Mouse (Mus musculus): ENCODE results near the gene Actr8.

DNA sequence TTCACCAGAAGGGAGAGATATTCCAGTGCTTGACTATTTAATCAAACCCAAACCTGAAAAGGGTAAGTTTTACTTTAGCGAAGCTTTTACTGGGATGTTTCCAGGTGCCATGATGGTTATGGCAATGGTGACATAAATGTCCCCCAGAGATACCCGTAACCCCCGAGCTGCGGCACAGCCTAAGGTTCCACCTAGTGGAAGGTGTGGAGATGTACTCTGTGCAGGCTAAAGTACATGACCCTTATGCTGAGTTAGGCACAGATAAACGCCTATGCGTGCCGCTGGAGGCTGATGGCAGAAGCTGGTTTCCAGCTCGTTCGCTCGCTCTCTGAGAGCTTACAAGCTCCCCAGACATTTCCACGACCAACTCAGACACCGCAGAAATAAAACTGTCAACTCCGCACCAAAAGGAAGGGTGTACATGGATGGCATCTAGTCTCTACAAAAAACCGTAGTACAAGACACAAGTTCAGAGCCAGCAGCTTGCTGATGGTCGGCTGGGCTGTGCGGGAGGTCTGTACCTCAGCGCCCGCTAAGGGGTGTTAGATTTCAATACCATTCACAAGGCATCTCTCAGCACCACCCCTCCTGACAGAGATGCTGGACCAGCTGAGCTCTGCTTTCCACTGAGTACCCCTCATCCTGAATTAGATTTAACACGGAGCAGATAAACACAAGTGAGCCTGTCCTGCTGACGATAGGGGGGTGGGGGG lies 38.4 kb upstream of the Actr8 start:
- TF ChIP-seq CTCF (IDR thresholded peaks at IDR 0.05; ENCODE audit: low read depth): no peak
- no peak for TF ChIP-seq EP300 (IDR thresholded peaks at IDR 0.05; ENCODE audit: low read depth)

Measured in liver, embryonic 14.5 days (tissue).